Mouse (Mus musculus): ENCODE data around the gene Fam25c. TPM values are rescaled to one million over a fixed set of nuclear protein-coding genes. Genes with fewer than 3 reads are reported as not detected.
"Not testable (repeated sequence)": the region's sequence is repeated elsewhere in the genome, so short reads cannot be mapped to it uniquely, and the experiment has no call there.

The Fam25c gene
- total RNA-seq, 1 experiment from 2014 or later = not detected

GRCm38 (mm10) chr14:34370921-34371320 lies 15.7 kb upstream of the Fam25c start:
- ATAC-seq (replicated peaks in 1 of 2; ENCODE audit: insufficient read depth in 1 of 2, low FRiP score in 2 of 2, low TSS enrichment in 1 of 2, low read depth in 1 of 2, poor library complexity in 2 of 2, severe bottlenecking in 2 of 2) = no peak

GRCm38 (mm10) chr14:34370203-34370602 lies 15.0 kb upstream of the Fam25c start:
- ATAC-seq (replicated peaks in 1 of 2; ENCODE audit: insufficient read depth in 1 of 2, low FRiP score in 2 of 2, low TSS enrichment in 1 of 2, low read depth in 1 of 2, poor library complexity in 2 of 2, severe bottlenecking in 2 of 2) = no peak

- no peak for ATAC-seq (replicated peaks in 1 of 2; ENCODE audit: insufficient read depth in 1 of 2, low FRiP score in 2 of 2, low TSS enrichment in 1 of 2, low read depth in 1 of 2, poor library complexity in 2 of 2, severe bottlenecking in 2 of 2)
Measured at GRCm38 (mm10) chr14:34365147-34365507, 9.9 kb upstream of the Fam25c start.

- ATAC-seq (replicated peaks in 1 of 2; ENCODE audit: insufficient read depth in 1 of 2, low FRiP score in 2 of 2, low TSS enrichment in 1 of 2, low read depth in 1 of 2, poor library complexity in 2 of 2, severe bottlenecking in 2 of 2) = not testable (repeated sequence)
Measured at GRCm38 (mm10) chr14:34364254-34365146, 9.3 kb upstream of the Fam25c start.

GRCm38 (mm10) chr14:34363490-34364253 lies 8.4 kb upstream of the Fam25c start:
- peak; percentile 68 to 79 for ATAC-seq (replicated peaks in 1 of 2; ENCODE audit: insufficient read depth in 1 of 2, low FRiP score in 2 of 2, low TSS enrichment in 1 of 2, low read depth in 1 of 2, poor library complexity in 2 of 2, severe bottlenecking in 2 of 2)

GRCm38 (mm10) chr14:34362726-34363445 lies 7.7 kb upstream of the Fam25c start:
- peak; percentile 65 to 76 for ATAC-seq (replicated peaks in 1 of 2; ENCODE audit: insufficient read depth in 1 of 2, low FRiP score in 2 of 2, low TSS enrichment in 1 of 2, low read depth in 1 of 2, poor library complexity in 2 of 2, severe bottlenecking in 2 of 2)

GRCm38 (mm10) chr14:34362135-34362534 lies 6.9 kb upstream of the Fam25c start:
- ATAC-seq (replicated peaks in 1 of 2; ENCODE audit: insufficient read depth in 1 of 2, low FRiP score in 2 of 2, low TSS enrichment in 1 of 2, low read depth in 1 of 2, poor library complexity in 2 of 2, severe bottlenecking in 2 of 2) = no peak

- ATAC-seq (replicated peaks in 1 of 2; ENCODE audit: insufficient read depth in 1 of 2, low FRiP score in 2 of 2, low TSS enrichment in 1 of 2, low read depth in 1 of 2, poor library complexity in 2 of 2, severe bottlenecking in 2 of 2) = no peak
Measured at GRCm38 (mm10) chr14:34360251-34360650, 5.0 kb upstream of the Fam25c start.

GRCm38 (mm10) chr14:34359676-34360244 lies 4.5 kb upstream of the Fam25c start:
- no peak for ATAC-seq (replicated peaks in 1 of 2; ENCODE audit: insufficient read depth in 1 of 2, low FRiP score in 2 of 2, low TSS enrichment in 1 of 2, low read depth in 1 of 2, poor library complexity in 2 of 2, severe bottlenecking in 2 of 2)

GRCm38 (mm10) chr14:34357671-34358455 lies 2.6 kb upstream of the Fam25c start:
- no peak for ATAC-seq (replicated peaks in 1 of 2; ENCODE audit: insufficient read depth in 1 of 2, low FRiP score in 2 of 2, low TSS enrichment in 1 of 2, low read depth in 1 of 2, poor library complexity in 2 of 2, severe bottlenecking in 2 of 2)

- no peak for ATAC-seq (replicated peaks in 1 of 2; ENCODE audit: insufficient read depth in 1 of 2, low FRiP score in 2 of 2, low TSS enrichment in 1 of 2, low read depth in 1 of 2, poor library complexity in 2 of 2, severe bottlenecking in 2 of 2)
Measured at GRCm38 (mm10) chr14:34354456-34354855, 777 bp downstream of the Fam25c start.

GRCm38 (mm10) chr14:34353326-34353725 lies 1.9 kb downstream of the Fam25c start:
- no peak for ATAC-seq (replicated peaks in 1 of 2; ENCODE audit: insufficient read depth in 1 of 2, low FRiP score in 2 of 2, low TSS enrichment in 1 of 2, low read depth in 1 of 2, poor library complexity in 2 of 2, severe bottlenecking in 2 of 2)

- no peak for ATAC-seq (replicated peaks in 1 of 2; ENCODE audit: insufficient read depth in 1 of 2, low FRiP score in 2 of 2, low TSS enrichment in 1 of 2, low read depth in 1 of 2, poor library complexity in 2 of 2, severe bottlenecking in 2 of 2)
Measured at GRCm38 (mm10) chr14:34352523-34352922, 2.7 kb downstream of the Fam25c start.

GRCm38 (mm10) chr14:34351660-34352059 lies 3.6 kb downstream of the Fam25c start:
- no peak for ATAC-seq (replicated peaks in 1 of 2; ENCODE audit: insufficient read depth in 1 of 2, low FRiP score in 2 of 2, low TSS enrichment in 1 of 2, low read depth in 1 of 2, poor library complexity in 2 of 2, severe bottlenecking in 2 of 2)

GRCm38 (mm10) chr14:34349007-34349406 lies 6.2 kb downstream of the Fam25c start:
- no peak for ATAC-seq (replicated peaks in 1 of 2; ENCODE audit: insufficient read depth in 1 of 2, low FRiP score in 2 of 2, low TSS enrichment in 1 of 2, low read depth in 1 of 2, poor library complexity in 2 of 2, severe bottlenecking in 2 of 2)

- ATAC-seq (replicated peaks in 1 of 2; ENCODE audit: insufficient read depth in 1 of 2, low FRiP score in 2 of 2, low TSS enrichment in 1 of 2, low read depth in 1 of 2, poor library complexity in 2 of 2, severe bottlenecking in 2 of 2) = no peak
Measured at GRCm38 (mm10) chr14:34348301-34348700, 6.9 kb downstream of the Fam25c start.

GRCm38 (mm10) chr14:34347084-34347483 lies 8.1 kb downstream of the Fam25c start:
- no peak for ATAC-seq (replicated peaks in 1 of 2; ENCODE audit: insufficient read depth in 1 of 2, low FRiP score in 2 of 2, low TSS enrichment in 1 of 2, low read depth in 1 of 2, poor library complexity in 2 of 2, severe bottlenecking in 2 of 2)

Measured in hematopoietic stem cell, adult 5-6 weeks (primary cell).